Mouse (Mus musculus) stomach, postnatal 0 days (tissue): ENCODE measurements around the gene Rfx5. TPM values are rescaled to one million over a fixed set of nuclear protein-coding genes. Genes with fewer than 3 reads are reported as not detected.

Experiments
- ATAC-seq: fragments of 200-750 bp; cut with Nextera tagmentation; 2 replicates; pipeline ENCODE4 v1.8.0; 2017; ENCODE audit not compliant: low FRiP score, low TSS enrichment
- DNase-seq: peaks from one replicate; pipeline ENCODE4 v3.0.0-alpha.2; 2016; ENCODE audit warnings: low spot score
- H3K27ac ChIP-seq: fragments of 300-500 bp; sonication (generic); replicated peaks from 2 replicates; pipeline ENCODE4 v1.5.1; 2014; ENCODE audit warnings: mild to moderate bottlenecking, control low read depth
- H3K27me3 ChIP-seq: fragments of 300-500 bp; sonication (generic); 2 replicates; pipeline ENCODE4 v1.6.1; 2014; ENCODE audit warnings: low read length; ENCODE audit not compliant: control insufficient read depth, insufficient read depth
- H3K36me3 ChIP-seq: fragments of 300-500 bp; sonication (generic); 2 replicates; pipeline ENCODE4 v1.6.1; 2014; ENCODE audit warnings: low read length, mixed read lengths; ENCODE audit not compliant: control insufficient read depth, insufficient read depth
- H3K4me1 ChIP-seq: fragments of 300-500 bp; sonication (generic); replicated peaks from 2 replicates; pipeline ENCODE4 v1.6.1; 2014; ENCODE audit warnings: antibody characterized with exemption; ENCODE audit not compliant: control insufficient read depth, insufficient read depth
- H3K4me2 ChIP-seq: fragments of 300-500 bp; sonication (generic); replicated peaks from 2 replicates; pipeline ENCODE4 v1.6.1; 2014; ENCODE audit warnings: low read depth, mild to moderate bottlenecking, control low read depth, moderate library complexity
- H3K4me3 ChIP-seq: fragments of 300-500 bp; sonication (generic); 2 replicates; pipeline ENCODE4 v1.5.1; 2014; ENCODE audit warnings: low read depth, low read length, control low read depth
- H3K9ac ChIP-seq: fragments of 300-500 bp; sonication (generic); 2 replicates; pipeline ENCODE4 v1.6.1; 2014; ENCODE audit warnings: mild to moderate bottlenecking, low read length, control low read depth, mixed read lengths
- H3K9me3 ChIP-seq: fragments of 300-500 bp; sonication (generic); 2 replicates; pipeline ENCODE4 v1.6.1; 2016; ENCODE audit warnings: low read length; ENCODE audit not compliant: control insufficient read depth
- CTCF ChIP-seq: IDR thresholded peaks from 2 replicates; pipeline ENCODE4 v1.5.1; 2016; ENCODE audit warnings: antibody characterized with exemption, low read depth, mild to moderate bottlenecking, moderate library complexity
- EP300 ChIP-seq: optimal IDR thresholded peaks from 2 replicates; pipeline ENCODE3; 2016; ENCODE audit warnings: antibody characterized with exemption
- WGBS: fragments of 180-500 bp; shearing (Covaris S2); extraction: QIAGEN DNeasy Blood & Tissue Kit; methylation state at CpG from one replicate; pipeline ENCODE4 v1.1.7; 2014; 5-methylcytosine and 5-hydroxymethylcytosine counted together
- microRNA-seq: library from miRNA; unstranded; fragments of <30 nt; microRNA quantifications from one replicate; pipeline ENCODE4, GENCODE M21; 2016
- polyA plus RNA-seq: library from polyadenylated mRNA; unstranded; fragments of >200 nt; fragmentation: Nextera tagmentation; extraction: Ambion mirVana; gene quantifications from 2 replicates; pipeline ENCODE4 v1.2.1, GENCODE M21; 2015

Gene Rfx5
- polyA plus RNA-seq, 1 experiment from 2014 or later: 3.0 TPM

- ATAC-seq (no peak), DNase-seq (no peak)
- Histone ChIP-seq H3K4me2 (no peak overlapping the region), H3K9me3 (no peaks in the 10 kb centered on the region), H3K27ac (no peak overlapping the region), H3K27me3 (no peaks in the 10 kb centered on the region), H3K4me3 (no peak overlapping the region), H3K4me1 (no peaks in the 10 kb centered on the region), H3K9ac (no peak overlapping the region), H3K36me3 (peaks cover 27% of the 10 kb centered on the region)
- TF ChIP-seq CTCF: no peak
- no peak for TF ChIP-seq EP300
Observed at GRCm38 (mm10) chr3:95003273-95003672, 49.4 kb downstream of the Rfx5 start.

DNA sequence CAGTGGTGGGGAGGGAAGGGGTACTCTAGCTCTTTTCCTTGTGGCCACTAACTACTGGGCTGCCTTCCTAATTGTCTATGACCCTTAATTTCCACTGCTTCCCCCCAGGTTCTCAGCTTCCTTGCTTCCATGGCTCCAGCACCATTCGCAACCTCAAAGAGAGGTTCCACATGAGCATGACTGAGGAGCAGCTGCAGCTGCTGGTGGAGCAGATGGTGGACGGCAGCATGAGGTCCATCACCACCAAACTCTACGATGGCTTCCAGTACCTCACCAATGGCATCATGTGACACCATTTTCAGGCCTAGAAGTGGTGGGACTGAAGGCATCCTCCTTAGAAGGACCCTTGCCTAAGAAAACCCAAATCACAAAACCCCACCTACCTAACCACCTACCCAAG lies 51.8 kb downstream of the Rfx5 start:
- H3K36me3 ChIP-seq: peaks cover 31% of the 10 kb centered on the region
- no peaks in the 10 kb centered on the region for H3K9me3 ChIP-seq
- no peak overlapping the region for H3K4me3 ChIP-seq
- WGBS: 94% methylated on average over 3 of the region's 3 CpGs
- H3K4me2 ChIP-seq: no peak overlapping the region
- DNase-seq (no peak), ATAC-seq (no peak)
- H3K27me3 ChIP-seq: no peaks in the 10 kb centered on the region
- H3K27ac ChIP-seq: no peak overlapping the region
- no peak for TF ChIP-seq CTCF
- no peak for TF ChIP-seq EP300
- no peaks in the 10 kb centered on the region for H3K4me1 ChIP-seq
- no peak overlapping the region for H3K9ac ChIP-seq

GRCm38 (mm10) chr3:95007706-95008105 lies 53.8 kb downstream of the Rfx5 start:
- DNase-seq: no peak
- H3K4me1 ChIP-seq: no peaks in the 10 kb centered on the region
- H3K27me3 ChIP-seq: no peaks in the 10 kb centered on the region
- no peak for ATAC-seq
- H3K9ac ChIP-seq: no peak overlapping the region
- peaks cover 37% of the 10 kb centered on the region for H3K36me3 ChIP-seq
- no peak overlapping the region for H3K4me2 ChIP-seq
- H3K9me3 ChIP-seq: no peaks in the 10 kb centered on the region
- 84% methylated on average over 9 of the region's 9 CpGs for WGBS
- TF ChIP-seq CTCF (no peak), EP300 (no peak)
- H3K27ac ChIP-seq: no peak overlapping the region
- H3K4me3 ChIP-seq: no peak overlapping the region

DNA sequence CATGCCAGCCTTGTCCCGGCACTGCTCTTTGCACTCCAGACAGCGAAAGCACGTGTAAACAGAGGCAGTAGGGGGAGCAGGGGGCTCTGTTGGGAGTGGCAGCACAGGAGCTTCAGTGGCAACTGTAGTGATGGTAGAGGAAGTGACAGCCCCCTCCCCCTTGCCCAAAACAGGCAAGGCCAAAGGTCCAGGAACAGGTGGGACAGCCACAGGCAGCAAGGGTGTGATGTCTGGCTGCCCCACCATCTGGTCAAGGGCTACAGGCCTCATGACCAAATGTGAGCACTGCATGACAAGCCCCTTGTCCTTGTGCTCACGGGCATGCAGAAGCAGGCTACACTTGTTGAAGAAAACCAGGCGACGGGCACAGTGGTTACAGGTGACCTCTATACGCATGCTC lies 56.5 kb downstream of the Rfx5 start:
- Histone ChIP-seq H3K36me3 (peaks cover 37% of the 10 kb centered on the region), H3K4me1 (0 out of 2 replicates have a peak, but pooled peaks cover 2% of the 10 kb centered on the region), H3K27me3 (no peaks in the 10 kb centered on the region), H3K4me2 (no peak overlapping the region), H3K9ac (no peak overlapping the region), H3K9me3 (no peaks in the 10 kb centered on the region), H3K27ac (no peak overlapping the region), H3K4me3 (no peak overlapping the region)
- no peak for TF ChIP-seq CTCF
- no peak for TF ChIP-seq EP300
- 79% methylated on average over 7 of the region's 7 CpGs for WGBS
- DNase-seq (no peak), ATAC-seq (no peak)

Small RNAs within 50 kb of the gene (microRNA-seq; reads per million reads assigned to microRNA genes)
- gene Mir7013: not detected

Other genes with a start within 250 kb of the Rfx5 start
- 24.7 and 25.2 TPM in 2 replicates for gene Cgn, start 167.6 kb upstream of the Rfx5 start, polyA plus RNA-seq
- gene Pogz, start 116.5 kb upstream of the Rfx5 start, polyA plus RNA-seq: 4.1 and 4.6 TPM in 2 replicates
- gene Psmb4, start 67.1 kb upstream of the Rfx5 start, polyA plus RNA-seq: 243 and 251 TPM in 2 replicates
- 65.9 and 71.9 TPM in 2 replicates for gene Selenbp1, start 21.0 kb upstream of the Rfx5 start, polyA plus RNA-seq
- gene Pi4kb, start 20.7 kb downstream of the Rfx5 start, polyA plus RNA-seq: 10.0 and 11.2 TPM in 2 replicates
- gene Zfp687, start 61.4 kb downstream of the Rfx5 start, polyA plus RNA-seq: 8.2 and 10.0 TPM in 2 replicates
- gene Psmd4, start 88.5 kb downstream of the Rfx5 start, polyA plus RNA-seq: 171 and 175 TPM in 2 replicates
- 15.7 and 17.8 TPM in 2 replicates for gene Pip5k1a, start 152.9 kb downstream of the Rfx5 start, polyA plus RNA-seq
- gene Vps72, start 156.9 kb downstream of the Rfx5 start, polyA plus RNA-seq: 60.8 and 65.9 TPM in 2 replicates
- gene Tmod4, start 170.4 kb downstream of the Rfx5 start, polyA plus RNA-seq: 0.70 and 1.0 TPM in 2 replicates
- gene Scnm1, start 179.9 kb downstream of the Rfx5 start, polyA plus RNA-seq: 39.5 and 42.9 TPM in 2 replicates
- gene Lysmd1, start 180.0 kb downstream of the Rfx5 start, polyA plus RNA-seq: 9.6 and 10.1 TPM in 2 replicates
- gene Tnfaip8l2, start 188.3 kb downstream of the Rfx5 start, polyA plus RNA-seq: 5.0 and 5.3 TPM in 2 replicates
- 1.7 and 2.2 TPM in 2 replicates for gene Sema6c, start 206.4 kb downstream of the Rfx5 start, polyA plus RNA-seq